Mouse (Mus musculus) small intestine, adult 2 months (tissue): ENCODE measurements around the gene Esyt2.

Experiments
- CTCF ChIP-seq: fragments of 200-500 bp; IDR thresholded peaks from 2 replicates; pipeline ENCODE4 v1.5.1; 2012; ENCODE audit warnings: low read depth, mild to moderate bottlenecking, control low read depth, inconsistent platforms, low read length, moderate library complexity, mixed read lengths; ENCODE audit not compliant: insufficient replicate concordance, insufficient read length; ENCODE audit errors: extremely low read depth
- POLR2A ChIP-seq: fragments of 200-500 bp; IDR thresholded peaks from 2 replicates; pipeline ENCODE4 v1.6.1; 2012; ENCODE audit warnings: low read depth, mild to moderate bottlenecking, control low read depth, inconsistent platforms, low read length, moderate library complexity

DNA sequence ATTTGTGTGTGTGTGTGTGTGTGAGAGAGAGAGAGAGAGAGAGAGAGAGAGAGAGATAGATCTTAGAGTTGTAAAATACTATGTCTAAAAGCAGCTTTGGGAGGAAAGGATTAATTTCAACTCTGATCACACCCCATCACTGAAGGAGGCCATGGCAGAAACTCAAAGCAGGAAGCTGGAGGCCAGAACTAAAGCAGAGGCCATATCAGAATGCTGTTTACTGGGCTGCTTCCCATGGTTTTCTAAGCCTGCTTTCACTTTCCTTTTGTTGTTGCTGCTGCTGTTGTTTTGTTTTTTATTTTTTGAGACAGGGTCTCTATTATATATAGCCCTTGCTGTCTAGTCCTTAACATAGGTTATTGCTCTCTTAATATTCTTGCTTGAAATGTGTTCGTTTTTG is 135.5 kb downstream of the Esyt2 start:
- TF ChIP-seq POLR2A = no peak
- TF ChIP-seq CTCF = no peak
